Mouse (Mus musculus) erythroid progenitor cell, adult 5-6 weeks (primary cell): ENCODE measurements around the gene Slc22a15. TPM values are rescaled to one million over a fixed set of nuclear protein-coding genes. Genes with fewer than 3 reads are reported as not detected.

Experiments
- ATAC-seq: replicated peaks from 2 replicates; pipeline ENCODE4 v1.8.0; 2016; ENCODE audit warnings: moderate number of reproducible peaks, mild to moderate bottlenecking, moderate TSS enrichment, inconsistent platforms; ENCODE audit not compliant: poor library complexity, low FRiP score, severe bottlenecking
- total RNA-seq, 2 experiments: library from RNA; stranded (forward) in 1 of 2; stranded (reverse) in 1 of 2; fragments of 150-400 nt in 1 of 2; fragments of 186-747, 209-891 nt in 1 of 2; gene quantifications; 2 replicates each; pipeline versions ENCODE4 v1.2.3 to v1.2.4; 2015 to 2017; ENCODE audit warnings: low replicate concordance in 2 of 2

Gene Slc22a15
- 2.9 and 5.0 TPM in 2 replicates for total RNA-seq (2015; ENCODE audit: low replicate concordance)
- 0.61 and 1.0 TPM in 2 replicates for total RNA-seq (2017; ENCODE audit: low replicate concordance)

DNA sequence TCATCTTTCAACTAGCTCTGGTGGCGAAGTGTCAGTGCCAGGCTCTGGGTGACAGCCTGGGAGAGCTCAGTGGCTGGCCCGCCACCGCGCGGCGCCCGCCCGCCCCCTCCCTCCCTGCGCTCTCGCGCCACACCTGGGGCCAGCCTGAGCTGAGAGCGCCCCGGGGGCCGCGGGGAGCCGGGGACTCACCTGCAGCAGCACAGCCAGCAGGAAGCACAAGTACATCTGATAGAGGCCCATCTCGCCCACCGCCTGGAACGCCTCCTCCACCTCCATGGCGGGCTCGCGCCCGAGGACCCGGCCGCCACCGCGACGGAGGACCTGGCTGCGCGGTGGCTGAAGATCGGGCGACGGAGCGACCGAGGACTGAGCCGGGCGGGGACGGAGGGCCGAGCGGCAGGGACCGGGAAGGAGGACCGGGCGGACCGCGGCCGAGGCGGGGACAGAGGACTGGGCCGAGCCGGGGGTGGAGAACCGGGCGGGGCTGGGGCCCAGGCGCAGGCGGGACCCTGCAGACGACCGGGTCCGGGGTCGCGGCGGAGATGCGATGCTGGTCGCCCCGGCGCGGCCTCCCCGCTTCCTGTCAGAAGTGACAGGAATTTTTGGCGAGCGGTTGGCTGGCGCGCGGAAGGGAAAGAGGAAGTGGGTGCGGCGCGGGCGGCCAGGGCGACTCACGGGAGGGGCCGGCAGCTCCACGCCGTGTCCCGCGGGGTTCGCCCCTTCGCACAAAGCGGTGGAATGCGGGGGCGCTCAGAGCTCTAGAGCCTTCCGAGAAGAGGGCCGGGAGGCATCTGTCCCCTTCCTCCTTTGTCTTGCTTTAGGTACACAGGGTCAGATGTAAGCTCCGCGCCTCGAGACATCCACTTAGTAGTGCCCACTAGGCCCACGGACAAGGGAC lies at the start of gene Slc22a15:
Slc22a15 (minus strand) TSS at position 611 of the 898 bp plus-strand sequence.
- ATAC-seq = no peak

DNA sequence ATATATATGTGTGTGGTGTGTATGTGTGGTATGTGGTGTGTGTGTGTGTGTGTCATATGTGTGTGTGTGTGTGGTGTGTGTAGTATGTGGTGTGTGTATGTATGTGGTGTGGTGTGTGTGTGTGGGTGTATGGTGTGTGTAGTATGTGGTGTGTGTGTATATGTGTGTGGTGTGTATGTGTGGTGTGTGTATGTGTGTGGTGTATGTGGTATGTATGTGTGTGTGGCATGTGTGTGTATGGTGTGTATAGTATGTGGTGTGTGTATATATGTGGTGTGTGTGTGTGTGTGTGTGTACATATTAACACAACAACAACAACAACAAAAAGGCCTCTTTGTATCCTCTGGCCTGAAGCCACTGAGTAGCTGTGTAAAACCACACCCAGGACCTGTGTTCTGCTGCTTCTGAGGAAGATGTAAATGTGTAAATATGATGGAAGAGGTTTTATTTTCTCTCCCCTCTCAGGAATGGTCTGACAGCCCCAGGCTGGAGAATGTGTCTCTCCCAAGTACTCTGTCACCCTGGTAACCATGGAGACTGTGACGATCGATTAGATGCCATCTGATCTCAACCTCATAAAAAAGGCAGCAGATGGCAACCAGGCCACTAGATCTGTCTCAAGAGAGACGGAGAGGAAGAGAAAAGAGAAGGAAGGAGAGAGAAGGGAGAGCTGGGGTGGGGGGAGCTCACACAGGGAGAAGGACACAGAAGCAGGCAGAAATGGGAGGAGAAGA lies 42.7 kb upstream of the Slc22a15 start:
- ATAC-seq = no peak

GRCm38 (mm10) chr3:101964352-101964751 lies 40.1 kb upstream of the Slc22a15 start:
- no peak for ATAC-seq

DNA sequence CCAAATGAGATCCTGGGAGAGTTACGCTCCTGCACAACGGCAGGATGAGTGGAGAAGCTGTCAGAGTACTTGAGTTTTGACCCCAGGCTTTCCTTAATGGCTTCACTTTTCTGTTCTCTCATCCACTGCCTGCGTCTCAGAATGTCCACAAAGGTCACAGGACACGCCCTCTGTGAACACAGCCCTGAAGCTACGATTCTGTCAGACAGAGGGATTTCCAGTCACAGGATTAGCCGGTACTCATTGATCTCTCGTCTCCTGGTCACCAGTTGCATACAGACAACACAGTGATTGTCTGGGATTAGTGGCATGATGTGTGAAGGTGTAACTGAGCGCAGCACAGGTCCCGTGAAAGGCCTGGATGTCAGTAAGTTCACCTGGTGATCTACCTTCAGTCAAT lies 39.2 kb upstream of the Slc22a15 start:
- ATAC-seq = no peak

GRCm38 (mm10) chr3:101961146-101961835 lies 37.0 kb upstream of the Slc22a15 start:
- no peak for ATAC-seq

DNA sequence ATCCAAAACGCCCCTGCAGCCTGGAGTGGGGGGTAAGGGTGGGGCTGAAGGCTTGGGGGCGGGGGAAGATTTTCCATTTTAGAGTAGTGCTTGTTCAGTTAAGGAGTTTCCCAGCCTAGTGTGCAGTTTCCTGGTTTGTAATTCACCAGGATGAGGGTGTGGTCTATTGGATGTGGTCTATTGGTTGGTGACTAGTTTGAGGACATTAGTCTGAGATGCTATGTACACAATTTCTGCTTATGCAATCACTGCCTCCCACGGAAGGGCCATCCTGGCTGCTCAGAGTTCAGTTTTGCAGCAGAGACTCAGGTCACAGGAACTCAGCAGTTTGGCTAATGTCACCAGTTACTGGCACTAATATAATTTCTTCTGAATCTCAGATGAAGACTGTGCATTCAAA lies 33.8 kb upstream of the Slc22a15 start:
- ATAC-seq = no peak

- no peak for ATAC-seq
Observed at GRCm38 (mm10) chr3:101953506-101953905, 29.3 kb upstream of the Slc22a15 start.

DNA sequence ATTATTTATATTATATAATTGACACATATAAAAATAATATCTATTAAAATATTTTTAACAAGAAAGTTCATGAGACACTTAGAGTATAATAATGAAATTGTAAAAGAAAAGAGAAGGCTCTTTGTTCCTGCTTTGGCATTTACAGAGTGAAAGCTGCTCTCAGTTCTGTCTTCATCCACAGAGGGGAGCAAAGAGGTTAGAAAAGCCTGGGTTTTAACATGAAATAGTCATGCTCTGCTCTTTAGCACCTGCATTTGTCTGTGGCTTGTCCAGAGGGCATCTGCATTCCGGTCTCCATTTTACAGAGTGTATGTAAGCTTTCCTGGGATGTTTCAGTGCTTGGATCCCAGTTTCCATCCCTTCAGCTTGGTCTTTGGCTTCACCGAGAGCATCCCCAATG lies 28.3 kb upstream of the Slc22a15 start:
- no peak for ATAC-seq

DNA sequence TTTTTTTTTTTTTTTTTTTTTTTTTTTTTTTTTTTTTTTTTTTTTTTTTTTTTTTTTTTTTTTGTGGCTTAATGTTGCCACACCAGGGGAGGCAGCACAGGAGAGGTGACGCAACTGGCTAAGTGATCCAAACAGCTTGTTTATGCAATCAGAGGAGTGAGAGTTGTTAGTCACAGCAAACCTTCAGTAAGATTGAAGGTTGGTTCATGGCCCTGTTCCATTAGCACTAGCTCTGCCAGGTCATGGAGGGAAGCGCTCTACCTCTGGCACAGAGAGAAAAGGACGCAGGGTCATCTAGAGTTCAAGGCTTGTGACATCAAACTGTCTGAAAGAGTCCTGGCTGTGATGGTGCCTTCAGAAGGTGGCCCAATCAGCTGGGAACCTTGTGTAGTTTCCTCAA lies 24.3 kb upstream of the Slc22a15 start:
- no peak for ATAC-seq

DNA sequence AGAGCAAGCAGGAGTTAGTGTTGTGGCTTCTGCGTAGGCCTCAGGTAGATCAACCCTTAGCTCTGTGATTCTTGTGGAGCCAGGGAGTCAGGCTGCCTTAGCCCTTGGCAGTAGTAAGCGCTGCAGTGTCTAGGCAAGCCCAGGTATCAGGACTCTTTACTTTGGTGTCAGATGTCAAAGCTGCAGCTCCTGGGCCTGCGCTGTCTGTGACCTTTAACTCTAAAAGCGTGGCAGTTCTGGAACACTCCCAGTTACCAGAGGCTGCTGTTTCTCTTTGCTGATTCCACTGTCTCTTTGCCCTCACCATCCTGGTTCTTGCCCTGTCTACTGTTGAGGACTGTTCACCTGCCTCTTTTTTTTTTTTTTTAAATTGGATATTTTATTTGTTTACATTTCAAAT lies 23.0 kb upstream of the Slc22a15 start:
- no peak for ATAC-seq

DNA sequence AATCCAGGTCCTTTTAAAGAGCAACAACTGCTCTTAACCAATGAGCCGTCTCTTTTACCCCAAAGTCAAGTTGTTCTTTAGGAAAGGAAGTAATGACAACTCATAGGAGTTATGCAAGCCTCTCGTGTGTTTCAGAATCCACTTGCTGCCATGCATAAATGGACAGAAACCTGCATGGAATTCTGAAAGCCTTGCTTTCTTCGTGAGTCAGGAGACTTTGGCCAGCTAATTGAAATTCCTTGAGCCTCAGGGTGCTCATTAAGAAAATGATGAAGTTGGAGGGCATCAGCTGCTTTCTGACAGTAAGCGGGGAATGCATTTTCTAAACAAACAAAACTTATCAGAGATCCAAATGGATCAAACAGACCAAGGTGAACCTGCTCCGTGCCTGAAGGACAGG lies 21.0 kb upstream of the Slc22a15 start:
- ATAC-seq = no peak

DNA sequence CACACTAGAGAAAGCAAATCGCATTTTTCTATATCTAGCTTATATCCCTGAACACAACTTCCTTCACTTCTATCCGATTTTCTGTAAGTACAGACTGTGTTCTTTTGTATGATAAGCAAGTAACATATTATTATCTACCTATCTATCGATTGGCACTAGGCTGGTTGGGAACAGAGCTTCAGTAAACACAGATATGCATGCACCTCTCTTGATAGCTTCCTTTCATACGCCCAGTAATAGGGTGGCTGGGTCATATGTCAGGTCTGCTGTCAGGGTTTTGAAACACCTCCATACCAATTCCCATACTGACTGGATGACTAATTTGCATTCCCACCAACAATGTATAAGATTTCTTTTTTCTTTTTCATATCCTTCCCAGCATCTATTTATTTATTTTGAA lies 16.2 kb upstream of the Slc22a15 start:
- ATAC-seq = no peak

DNA sequence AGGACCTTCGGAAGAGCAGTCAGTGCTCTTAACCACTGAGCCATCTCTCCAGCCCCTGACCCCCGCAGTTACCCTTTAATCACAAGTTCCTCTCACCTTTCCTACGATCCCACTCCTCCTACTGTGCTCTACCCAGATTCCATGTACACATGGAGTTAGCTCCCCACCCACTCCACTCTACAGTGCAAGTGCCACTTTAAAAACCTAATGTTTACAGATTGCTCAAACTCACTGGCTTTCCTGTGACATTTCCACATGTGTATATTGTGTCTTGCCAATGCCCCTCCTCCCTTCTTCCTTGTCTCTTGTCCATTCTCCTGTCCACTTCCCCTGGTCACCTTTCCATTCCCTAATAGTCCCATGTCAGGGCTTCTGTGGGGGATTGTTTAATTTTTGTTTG lies 15.6 kb upstream of the Slc22a15 start:
- no peak for ATAC-seq

DNA sequence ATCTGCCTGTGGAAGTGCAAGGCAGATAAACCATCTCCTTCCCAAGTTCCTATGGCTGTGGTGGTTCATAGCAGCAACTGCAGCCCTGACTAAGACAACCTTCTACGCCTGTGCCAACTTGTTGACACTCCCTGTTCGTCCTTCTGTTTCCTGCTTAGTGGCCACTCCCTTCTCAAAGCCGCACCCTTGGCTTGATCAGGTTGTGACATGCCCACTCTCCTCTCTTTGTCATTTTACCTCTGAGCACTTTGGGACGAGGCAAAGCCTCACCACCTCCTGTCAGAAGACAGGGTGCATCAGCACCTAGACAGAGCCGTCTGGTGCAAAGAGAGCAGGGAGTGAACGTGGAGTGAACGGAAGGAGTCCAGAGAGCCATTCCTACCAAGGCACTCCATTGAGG lies 14.9 kb upstream of the Slc22a15 start:
- ATAC-seq = no peak

DNA sequence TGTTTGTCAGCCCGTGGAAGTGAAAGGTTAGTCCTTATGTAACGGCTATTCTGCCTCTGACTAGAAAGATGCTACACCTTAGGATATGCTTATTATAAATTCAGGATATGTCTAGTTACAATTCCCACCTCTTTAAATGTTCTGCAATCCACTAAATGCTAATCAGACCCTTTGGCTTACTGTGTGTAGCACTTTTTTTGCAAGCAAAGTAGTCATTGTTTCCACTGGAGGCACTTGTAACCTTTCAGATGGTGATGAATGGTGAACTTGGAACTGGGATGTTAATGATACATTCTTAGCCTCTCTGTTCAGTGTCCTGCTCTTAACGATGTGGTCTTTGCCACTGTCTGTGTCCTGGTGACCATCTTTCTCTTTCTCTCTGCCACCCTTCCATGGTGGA lies 12.1 kb upstream of the Slc22a15 start:
- ATAC-seq = no peak

GRCm38 (mm10) chr3:101933820-101934219 lies 9.6 kb upstream of the Slc22a15 start:
- no peak for ATAC-seq

- ATAC-seq = no peak
Observed at GRCm38 (mm10) chr3:101929105-101929876, 5.0 kb upstream of the Slc22a15 start.

GRCm38 (mm10) chr3:101926636-101927035 lies 2.4 kb upstream of the Slc22a15 start:
- no peak for ATAC-seq

- no peak for ATAC-seq
Observed at GRCm38 (mm10) chr3:101925663-101926062, 1.4 kb upstream of the Slc22a15 start.

DNA sequence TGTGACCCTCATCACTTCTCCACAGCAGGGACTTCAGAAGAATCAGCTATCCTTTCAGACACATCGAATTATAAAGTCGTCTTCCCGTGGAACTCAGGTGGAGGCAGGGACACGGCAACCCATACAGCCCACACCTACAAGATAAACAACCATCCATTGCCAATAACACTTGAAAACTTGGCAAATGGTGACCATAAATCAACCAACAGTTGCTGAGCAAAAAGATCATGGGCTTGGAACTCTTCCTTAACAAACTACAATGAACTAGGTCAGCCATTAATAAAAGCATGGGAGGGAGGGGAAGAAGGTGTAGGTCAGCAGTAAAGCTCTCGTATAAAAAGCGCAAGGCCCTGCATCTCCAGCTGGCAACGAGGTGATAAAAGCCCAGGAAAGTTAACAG lies 1.9 kb downstream of the Slc22a15 start:
- no peak for ATAC-seq
